Mouse (Mus musculus) hindbrain, embryonic 14.5 days (tissue): Measurements from ENCODE around the gene Rap1gds1. TPM values are rescaled to one million over a fixed set of nuclear protein-coding genes. Genes with fewer than 3 reads are reported as not detected.
A peak's percentile ranks its signal among the peaks of the same experiment; 100 is the strongest.

ENCODE experiments used
- ATAC-seq: fragments of 200-750 bp; cut with Nextera tagmentation; 2 replicates; pipeline ENCODE4 v1.8.0; 2017; ENCODE audit warnings: moderate number of reproducible peaks, mild to moderate bottlenecking, moderate TSS enrichment, moderate library complexity; ENCODE audit not compliant: low FRiP score
- DNase-seq: peaks from one replicate; pipeline ENCODE4 v3.0.0-alpha.2; 2015; ENCODE audit warnings: low spot score
- H3K27ac ChIP-seq: fragments of 300-500 bp; sonication (generic); 2 replicates; pipeline ENCODE4 v1.5.1; 2014; ENCODE audit warnings: mild to moderate bottlenecking, moderate library complexity
- H3K27me3 ChIP-seq: fragments of 300-500 bp; sonication (generic); 2 replicates; pipeline ENCODE4 v1.6.1; 2014; ENCODE audit warnings: mild to moderate bottlenecking, low read length, mixed read lengths; ENCODE audit not compliant: control insufficient read depth, insufficient read depth
- H3K36me3 ChIP-seq: fragments of 300-500 bp; sonication (generic); replicated peaks from 2 replicates; pipeline ENCODE4 v1.6.1; 2014; ENCODE audit not compliant: control insufficient read depth, insufficient read depth
- H3K4me1 ChIP-seq: fragments of 300-500 bp; sonication (generic); replicated peaks from 2 replicates; pipeline ENCODE4 v1.6.1; 2014; ENCODE audit warnings: antibody characterized with exemption, low read length, mixed read lengths; ENCODE audit not compliant: control insufficient read depth, insufficient read depth
- H3K4me2 ChIP-seq: fragments of 300-500 bp; sonication (generic); replicated peaks from 2 replicates; pipeline ENCODE4 v1.6.1; 2014; ENCODE audit warnings: mild to moderate bottlenecking, moderate library complexity
- H3K4me3 ChIP-seq: fragments of 300-500 bp; sonication (generic); replicated peaks from 2 replicates; pipeline ENCODE4 v1.5.1; 2014; ENCODE audit warnings: mild to moderate bottlenecking, low read length
- H3K9ac ChIP-seq: fragments of 300-500 bp; sonication (generic); 2 replicates; pipeline ENCODE4 v1.6.1; 2014
- H3K9me3 ChIP-seq: fragments of 300-500 bp; sonication (generic); 2 replicates; pipeline ENCODE4 v1.6.1; 2016; ENCODE audit warnings: low read length; ENCODE audit not compliant: control insufficient read depth
- WGBS: fragments of 180-500 bp; shearing (Covaris S2); extraction: QIAGEN DNeasy Blood & Tissue Kit; methylation state at CpG from one replicate; pipeline ENCODE4 v1.1.7; 2014; 5-methylcytosine and 5-hydroxymethylcytosine counted together
- polyA plus RNA-seq: library from polyadenylated mRNA; unstranded; fragments of >200 nt; fragmentation: Nextera tagmentation; extraction: Ambion mirVana; gene quantifications from 2 replicates; pipeline ENCODE4 v1.2.1, GENCODE M21; 2014

Gene Rap1gds1
- polyA plus RNA-seq, 1 experiment from 2014 or later = 93.7 TPM

DNA sequence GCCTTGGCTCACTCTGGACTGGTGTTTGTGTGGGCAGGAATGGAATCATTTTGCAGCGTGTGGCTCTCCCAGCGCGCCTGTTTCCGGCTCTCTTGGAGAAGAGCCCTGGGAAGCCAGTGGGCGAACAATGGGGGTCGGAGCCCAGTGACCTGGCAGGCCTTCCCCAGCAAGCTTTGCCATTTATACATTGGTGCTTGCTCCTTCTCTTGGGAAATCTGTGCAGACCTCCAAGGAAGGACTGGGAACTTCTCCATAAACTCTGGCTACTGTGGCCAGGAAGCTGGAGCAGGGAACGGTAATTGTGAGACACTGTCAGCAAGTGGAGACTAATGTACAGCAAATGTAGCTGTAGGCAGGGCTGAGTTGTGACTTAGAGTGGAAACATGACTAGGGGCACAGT is 169.3 kb downstream of the Rap1gds1 start:
- no peak overlapping the region for H3K9ac ChIP-seq
- 26% methylated on average over 7 of the region's 7 CpGs for WGBS
- no peaks in the 10 kb centered on the region for H3K27me3 ChIP-seq
- H3K4me3 ChIP-seq = no peak overlapping the region
- no peak overlapping the region for H3K4me2 ChIP-seq
- peak overlapping the region; percentile 0; the same call in 1 of the 2 replicates for H3K27ac ChIP-seq
- peaks cover 5% of the 10 kb centered on the region; the same call in 1 of the 2 replicates for H3K4me1 ChIP-seq
- H3K9me3 ChIP-seq = no peaks in the 10 kb centered on the region
- peaks cover 24% of the 10 kb centered on the region for H3K36me3 ChIP-seq
- DNase-seq (no peak), ATAC-seq (0 out of 2 replicates have a peak, but pooled peaks have one; percentile 21)

DNA sequence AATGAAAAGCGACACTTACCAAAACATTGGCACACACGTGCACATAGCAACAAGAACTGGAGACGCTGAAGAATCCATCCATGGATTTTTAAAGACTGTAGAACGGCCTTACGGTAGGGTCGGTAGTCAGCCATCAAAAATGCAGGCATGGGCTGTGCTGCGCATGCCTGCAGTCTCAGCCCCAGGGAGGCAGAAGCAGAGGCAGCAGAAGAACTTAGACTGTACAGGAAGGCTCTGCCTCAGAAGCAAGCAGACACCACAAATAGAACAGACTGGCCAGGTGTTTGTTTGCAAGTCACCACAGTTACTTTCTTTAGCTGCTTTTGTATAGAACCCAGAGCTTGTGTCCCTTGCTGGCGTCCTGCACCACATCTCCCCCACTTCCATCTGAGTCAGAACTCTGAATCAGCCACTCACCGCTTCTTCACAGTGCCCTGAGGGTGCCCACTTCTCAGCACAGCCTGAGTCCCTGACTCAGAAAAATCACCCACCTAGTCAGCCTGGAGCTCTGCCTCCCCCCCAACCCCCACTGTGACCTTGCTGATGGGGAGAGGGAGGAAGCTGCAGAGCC is 174.3 kb downstream of the Rap1gds1 start:
- Histone ChIP-seq H3K9ac (no peak overlapping the region), H3K4me1 (no peaks in the 10 kb centered on the region), H3K27ac (no peak overlapping the region), H3K9me3 (0 out of 2 replicates have a peak, but pooled peaks cover 6% of the 10 kb centered on the region), H3K36me3 (peaks cover 61% of the 10 kb centered on the region), H3K27me3 (no peaks in the 10 kb centered on the region), H3K4me2 (no peak overlapping the region), H3K4me3 (no peak overlapping the region)
- DNase-seq = no peak
- ATAC-seq = no peak
- 83% methylated on average over 9 of the region's 9 CpGs for WGBS

GRCm38 (mm10) chr3:138898055-138898454 is 176.9 kb downstream of the Rap1gds1 start:
- WGBS = 98% methylated on average over 8 of the region's 8 CpGs
- Histone ChIP-seq H3K27ac (no peak overlapping the region), H3K4me2 (no peak overlapping the region), H3K4me1 (peaks cover 9% of the 10 kb centered on the region), H3K9ac (no peak overlapping the region), H3K36me3 (peaks cover 51% of the 10 kb centered on the region), H3K4me3 (no peak overlapping the region), H3K9me3 (0 out of 2 replicates have a peak, but pooled peaks cover 6% of the 10 kb centered on the region), H3K27me3 (no peaks in the 10 kb centered on the region)
- no peak for ATAC-seq
- DNase-seq = no peak

DNA sequence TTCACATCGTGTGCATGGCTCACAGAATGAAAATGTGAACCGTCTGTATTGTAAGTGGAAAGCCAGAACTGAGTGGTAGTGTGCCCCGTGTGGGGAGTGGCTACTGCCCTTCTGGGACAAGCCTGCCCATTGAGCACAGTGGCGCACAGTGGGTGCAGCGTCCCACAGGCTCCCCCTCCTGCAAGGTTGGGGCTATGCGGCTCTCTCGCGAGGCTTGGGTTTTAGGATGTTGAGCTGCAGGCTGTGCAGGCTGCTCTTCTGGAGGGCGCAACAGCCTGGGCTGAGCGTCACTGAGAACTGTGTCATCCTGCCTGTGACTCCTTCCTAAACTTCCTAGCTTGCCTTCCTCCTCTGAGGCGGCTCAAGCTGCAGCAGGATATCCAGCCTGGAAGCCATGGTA is 177.5 kb downstream of the Rap1gds1 start:
- Histone ChIP-seq H3K9me3 (0 out of 2 replicates have a peak, but pooled peaks cover 6% of the 10 kb centered on the region), H3K4me1 (peaks cover 9% of the 10 kb centered on the region), H3K27me3 (no peaks in the 10 kb centered on the region), H3K4me2 (no peak overlapping the region), H3K4me3 (no peak overlapping the region), H3K36me3 (peaks cover 47% of the 10 kb centered on the region), H3K27ac (no peak overlapping the region), H3K9ac (no peak overlapping the region)
- WGBS = 86% methylated on average over 11 of the region's 11 CpGs
- ATAC-seq (no peak), DNase-seq (no peak)

- peak overlapping the region; percentile 51; the same call in 1 of the 2 replicates for H3K27ac ChIP-seq
- no peak for ATAC-seq
- WGBS = 56% methylated on average over 5 of the region's 5 CpGs
Observed at GRCm38 (mm10) chr3:138893520-138893919, 181.5 kb downstream of the Rap1gds1 start.

GRCm38 (mm10) chr3:138889769-138890295 is 185.2 kb downstream of the Rap1gds1 start:
- H3K4me3 ChIP-seq = no peak overlapping the region
- H3K36me3 ChIP-seq = no peaks in the 10 kb centered on the region
- H3K4me2 ChIP-seq = no peak overlapping the region
- 65% methylated on average over 10 of the region's 10 CpGs for WGBS
- no peaks in the 10 kb centered on the region for H3K9me3 ChIP-seq
- no peak overlapping the region for H3K27ac ChIP-seq
- DNase-seq (peak; percentile 45), ATAC-seq (no peak)
- H3K4me1 ChIP-seq = peaks cover 19% of the 10 kb centered on the region
- H3K9ac ChIP-seq = no peak overlapping the region
- no peaks in the 10 kb centered on the region for H3K27me3 ChIP-seq

More at GRCm38 (mm10) chr3:138893520-138893919, 181.5 kb downstream of the Rap1gds1 start:
- no peak for DNase-seq
- Histone ChIP-seq H3K9me3 (no peaks in the 10 kb centered on the region), H3K4me2 (no peak overlapping the region), H3K36me3 (peaks cover 18% of the 10 kb centered on the region), H3K9ac (no peak overlapping the region), H3K27me3 (no peaks in the 10 kb centered on the region), H3K4me1 (peaks cover 19% of the 10 kb centered on the region), H3K4me3 (no peak overlapping the region)

DNA sequence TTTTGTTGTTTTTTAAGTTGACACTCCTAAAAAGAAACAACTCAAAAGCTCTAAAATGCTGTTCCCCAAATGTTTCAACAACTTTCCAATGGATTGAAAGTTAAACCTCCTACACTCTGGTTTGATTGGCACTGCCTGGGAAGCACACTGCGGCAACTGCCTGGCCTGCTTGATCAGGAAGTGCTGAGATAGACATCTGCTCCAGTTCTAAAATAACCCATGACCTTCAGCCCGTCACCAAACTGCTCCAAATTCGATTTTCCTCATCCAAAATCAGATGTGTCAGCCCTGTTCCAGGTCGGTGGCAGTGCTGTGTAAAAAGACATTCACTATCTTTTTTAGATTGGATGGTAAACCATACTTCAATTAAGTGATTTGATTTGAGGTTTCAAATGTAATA is 185.8 kb downstream of the Rap1gds1 start:
- ATAC-seq (no peak), DNase-seq (no peak)
- H3K9ac ChIP-seq = no peak overlapping the region
- no peak overlapping the region for H3K27ac ChIP-seq
- no peaks in the 10 kb centered on the region for H3K9me3 ChIP-seq
- no peaks in the 10 kb centered on the region for H3K36me3 ChIP-seq
- H3K4me2 ChIP-seq = no peak overlapping the region
- H3K27me3 ChIP-seq = no peaks in the 10 kb centered on the region
- WGBS = 70% methylated on average over 4 of the region's 4 CpGs
- H3K4me3 ChIP-seq = no peak overlapping the region
- peaks cover 19% of the 10 kb centered on the region for H3K4me1 ChIP-seq

GRCm38 (mm10) chr3:138886121-138886520 is 188.9 kb downstream of the Rap1gds1 start:
- Histone ChIP-seq H3K4me2 (no peak overlapping the region), H3K27me3 (no peaks in the 10 kb centered on the region), H3K9me3 (no peaks in the 10 kb centered on the region), H3K36me3 (no peaks in the 10 kb centered on the region), H3K4me3 (no peak overlapping the region), H3K27ac (no peak overlapping the region), H3K4me1 (peaks cover 17% of the 10 kb centered on the region), H3K9ac (no peak overlapping the region)
- WGBS = 87% methylated on average over 5 of the region's 5 CpGs
- ATAC-seq (no peak), DNase-seq (no peak)

DNA sequence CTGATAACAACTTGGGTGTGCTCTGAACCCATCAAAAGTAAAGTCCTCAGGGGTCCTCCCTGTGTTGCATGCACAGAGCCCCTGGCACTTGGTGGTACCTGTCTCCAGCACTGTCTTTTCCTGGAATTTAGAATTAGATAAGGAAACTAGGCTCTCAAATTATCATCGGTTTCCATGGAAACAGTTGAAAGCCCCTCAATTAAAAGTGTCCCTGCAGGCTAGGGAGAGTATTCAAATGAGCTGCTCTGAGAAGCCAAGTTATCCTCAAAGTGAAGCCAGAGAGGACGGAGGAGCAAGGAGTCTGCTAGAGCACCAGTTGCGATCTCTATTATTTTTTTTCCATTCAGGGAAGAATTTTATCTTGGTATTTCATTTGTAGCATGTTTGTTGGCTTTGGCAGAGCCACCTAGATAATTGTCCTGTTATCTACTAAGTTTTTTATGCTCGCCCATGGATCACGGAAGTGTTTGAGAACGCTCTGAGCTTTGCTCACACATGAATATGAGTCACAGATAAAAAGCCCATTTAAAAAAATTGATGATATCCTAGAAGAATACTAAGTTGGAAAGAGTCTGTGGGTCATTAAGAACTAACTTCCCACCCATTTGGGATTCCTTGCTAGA is 193.2 kb downstream of the Rap1gds1 start:
- peak overlapping the region; percentile 20; the same call in 1 of the 2 replicates for H3K27ac ChIP-seq
- H3K9me3 ChIP-seq = no peaks in the 10 kb centered on the region
- H3K27me3 ChIP-seq = no peaks in the 10 kb centered on the region
- 70% methylated on average over 6 of the region's 6 CpGs for WGBS
- DNase-seq (no peak), ATAC-seq (peak; percentile 54; the same call in 1 of the 2 replicates)
- H3K9ac ChIP-seq = no peak overlapping the region
- peaks cover 12% of the 10 kb centered on the region for H3K4me1 ChIP-seq
- H3K4me3 ChIP-seq = no peak overlapping the region
- H3K36me3 ChIP-seq = no peaks in the 10 kb centered on the region; the same call in none of the 2 replicates
- no peak overlapping the region for H3K4me2 ChIP-seq
